Mouse (Mus musculus): ENCODE measurements at regions not wholly inside any gene's neighbourhood (a gene's known extent, or its start where the extent isn't known, plus 50 kb on each side); places are given as distances from the start of the nearest gene placed in this dataset.

- H3K27ac ChIP-seq (replicated peaks; ENCODE audit: insufficient read depth, low read depth, low read length) = no peak overlapping the region
- 66% methylated on average over 9 of the region's 9 CpGs for WGBS
- H3K79me2 ChIP-seq (ENCODE audit: control insufficient read depth, insufficient read depth, low read length) = no peaks in the 10 kb centered on the region
- H3K9ac ChIP-seq (ENCODE audit: low read depth, low read length) = no peak overlapping the region
- H3K4me1 ChIP-seq (ENCODE audit: control insufficient read depth, insufficient read depth, low read length) = no peaks in the 10 kb centered on the region
- no peak overlapping the region for H3K4me3 ChIP-seq (ENCODE audit: insufficient read depth, low read depth, low read length)
- DNase-seq (ENCODE audit: extremely low read depth, low read depth, low spot score) = no peak
- H3K36me3 ChIP-seq (ENCODE audit: control insufficient read depth, insufficient read depth, low read length) = no peaks in the 10 kb centered on the region
- TF ChIP-seq CTCF (IDR thresholded peaks at IDR 0.05; ENCODE audit: low read depth, low read length) = no peak
- TF ChIP-seq POLR2A (IDR thresholded peaks at IDR 0.05; ENCODE audit: extremely low read depth, insufficient read depth, low read length) = no peak
- no peaks in the 10 kb centered on the region for H3K27me3 ChIP-seq (ENCODE audit: control insufficient read depth, insufficient read depth, low read length)
Observed at GRCm38 (mm10) chr5:54264867-54265434, 266.7 kb downstream of the Stim2 start.

- H3K9ac ChIP-seq (ENCODE audit: low read depth, low read length) = no peak overlapping the region
- no peak overlapping the region for H3K4me3 ChIP-seq (ENCODE audit: insufficient read depth, low read depth, low read length)
- no peak for TF ChIP-seq CTCF (IDR thresholded peaks at IDR 0.05; ENCODE audit: low read depth, low read length)
- no peak for TF ChIP-seq POLR2A (IDR thresholded peaks at IDR 0.05; ENCODE audit: extremely low read depth, insufficient read depth, low read length)
- H3K79me2 ChIP-seq (ENCODE audit: control insufficient read depth, insufficient read depth, low read length) = no peaks in the 10 kb centered on the region
- H3K27me3 ChIP-seq (ENCODE audit: control insufficient read depth, insufficient read depth, low read length) = no peaks in the 10 kb centered on the region
- WGBS = 77% methylated on average over 10 of the region's 10 CpGs
- no peak for DNase-seq (ENCODE audit: extremely low read depth, low read depth, low spot score)
- H3K4me1 ChIP-seq (ENCODE audit: control insufficient read depth, insufficient read depth, low read length) = no peaks in the 10 kb centered on the region
- H3K36me3 ChIP-seq (ENCODE audit: control insufficient read depth, insufficient read depth, low read length) = no peaks in the 10 kb centered on the region
- no peak overlapping the region for H3K27ac ChIP-seq (replicated peaks; ENCODE audit: insufficient read depth, low read depth, low read length)
Observed at GRCm38 (mm10) chr5:54267905-54268590, 269.7 kb downstream of the Stim2 start.

GRCm38 (mm10) chr5:54279357-54279756, 281.1 kb downstream of the Stim2 start:
- 66% methylated on average over 8 of the region's 8 CpGs for WGBS
- Histone ChIP-seq H3K4me3 (ENCODE audit: insufficient read depth, low read depth, low read length) (no peak overlapping the region), H3K4me1 (ENCODE audit: control insufficient read depth, insufficient read depth, low read length) (no peaks in the 10 kb centered on the region), H3K9ac (ENCODE audit: low read depth, low read length) (no peak overlapping the region), H3K27me3 (ENCODE audit: control insufficient read depth, insufficient read depth, low read length) (no peaks in the 10 kb centered on the region), H3K27ac (replicated peaks; ENCODE audit: insufficient read depth, low read depth, low read length) (no peak overlapping the region), H3K79me2 (ENCODE audit: control insufficient read depth, insufficient read depth, low read length) (no peaks in the 10 kb centered on the region), H3K36me3 (ENCODE audit: control insufficient read depth, insufficient read depth, low read length) (no peaks in the 10 kb centered on the region)
- DNase-seq (ENCODE audit: extremely low read depth, low read depth, low spot score) = no peak
- TF ChIP-seq CTCF (IDR thresholded peaks at IDR 0.05; ENCODE audit: low read depth, low read length) (no peak), POLR2A (IDR thresholded peaks at IDR 0.05; ENCODE audit: extremely low read depth, insufficient read depth, low read length) (no peak)

- 43% methylated on average over 4 of the region's 4 CpGs for WGBS
- Histone ChIP-seq H3K4me1 (ENCODE audit: control insufficient read depth, insufficient read depth, low read length) (no peaks in the 10 kb centered on the region), H3K9ac (ENCODE audit: low read depth, low read length) (no peak overlapping the region), H3K27me3 (ENCODE audit: control insufficient read depth, insufficient read depth, low read length) (no peaks in the 10 kb centered on the region), H3K36me3 (ENCODE audit: control insufficient read depth, insufficient read depth, low read length) (no peaks in the 10 kb centered on the region), H3K79me2 (ENCODE audit: control insufficient read depth, insufficient read depth, low read length) (no peaks in the 10 kb centered on the region), H3K27ac (replicated peaks; ENCODE audit: insufficient read depth, low read depth, low read length) (no peak overlapping the region), H3K4me3 (ENCODE audit: insufficient read depth, low read depth, low read length) (no peak overlapping the region)
- DNase-seq (ENCODE audit: extremely low read depth, low read depth, low spot score) = no peak
- no peak for TF ChIP-seq POLR2A (IDR thresholded peaks at IDR 0.05; ENCODE audit: extremely low read depth, insufficient read depth, low read length)
- TF ChIP-seq CTCF (IDR thresholded peaks at IDR 0.05; ENCODE audit: low read depth, low read length) = no peak
Observed at GRCm38 (mm10) chr5:54280670-54281069, 282.4 kb downstream of the Stim2 start.

- H3K36me3 ChIP-seq (ENCODE audit: control insufficient read depth, insufficient read depth, low read length) = no peaks in the 10 kb centered on the region
- TF ChIP-seq POLR2A (IDR thresholded peaks at IDR 0.05; ENCODE audit: extremely low read depth, insufficient read depth, low read length) (no peak), CTCF (IDR thresholded peaks at IDR 0.05; ENCODE audit: low read depth, low read length) (no peak)
- H3K27ac ChIP-seq (replicated peaks; ENCODE audit: insufficient read depth, low read depth, low read length) = no peak overlapping the region
- no peaks in the 10 kb centered on the region for H3K4me1 ChIP-seq (ENCODE audit: control insufficient read depth, insufficient read depth, low read length)
- 91% methylated on average over 4 of the region's 4 CpGs for WGBS
- H3K27me3 ChIP-seq (ENCODE audit: control insufficient read depth, insufficient read depth, low read length) = no peaks in the 10 kb centered on the region
- no peak overlapping the region for H3K9ac ChIP-seq (ENCODE audit: low read depth, low read length)
- no peak for DNase-seq (ENCODE audit: extremely low read depth, low read depth, low spot score)
- no peaks in the 10 kb centered on the region for H3K79me2 ChIP-seq (ENCODE audit: control insufficient read depth, insufficient read depth, low read length)
- no peak overlapping the region for H3K4me3 ChIP-seq (ENCODE audit: insufficient read depth, low read depth, low read length)
Observed at GRCm38 (mm10) chr5:54281121-54281520, 282.8 kb downstream of the Stim2 start.
